In the genomic region with DNA sequence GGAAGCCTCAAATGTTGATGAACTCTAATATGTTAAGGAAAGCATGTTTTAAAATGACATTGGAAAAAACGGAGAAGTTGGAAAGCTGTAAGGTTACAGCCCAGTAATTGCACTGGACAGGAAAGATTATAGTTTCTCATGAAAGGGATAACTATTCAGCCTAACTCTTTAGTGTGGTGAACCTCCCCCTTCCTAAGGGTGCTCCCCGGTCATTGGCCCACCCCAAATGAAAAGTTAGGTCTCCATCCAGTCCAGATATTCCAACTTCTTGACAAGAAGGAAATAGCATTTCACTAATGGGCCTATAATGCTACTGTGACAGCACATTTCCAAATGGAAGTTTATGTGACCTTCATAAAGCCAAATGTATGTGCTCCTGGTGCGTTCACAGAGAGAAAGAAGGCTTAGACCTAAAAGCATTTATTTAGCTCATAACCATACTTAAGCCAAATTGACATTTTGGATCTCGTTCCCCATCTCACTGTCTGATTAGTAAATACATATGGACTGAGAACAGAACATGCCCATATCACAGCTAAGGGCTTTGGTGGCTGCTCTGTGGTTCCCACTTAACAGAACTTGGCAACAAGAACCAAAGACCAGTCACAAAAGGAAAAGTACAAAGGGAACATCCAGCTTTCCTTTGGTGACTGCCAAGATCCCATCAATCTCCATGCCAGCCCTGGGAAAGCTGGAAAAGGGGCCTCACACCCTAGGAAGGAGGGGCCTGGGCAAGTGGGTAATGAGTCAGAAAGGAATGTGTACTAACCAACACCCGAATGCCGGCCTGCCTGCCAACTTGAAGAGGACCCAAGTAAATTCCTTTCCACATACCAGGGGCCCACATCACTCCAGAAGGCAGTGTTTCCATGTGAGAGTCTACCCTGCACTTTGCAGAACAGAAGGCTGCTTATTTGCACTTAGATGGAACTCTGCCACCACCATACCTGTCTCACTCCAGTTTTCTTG, we compare ENCODE assay signal across 8 mouse cellular contexts.
DNase-seq lines count a peak whose midpoint lies in the region; ATAC-seq and TF ChIP-seq lines count a peak whose summit lies in the region.

No protein-coding gene starts in this region.

- TF ChIP-seq CTCF in embryonic fibroblast, embryonic 13.5 days (IDR thresholded peaks at IDR 0.05; ENCODE audit: borderline replicate concordance, insufficient read depth, low read length): no peak

- WGBS in hindbrain, embryonic 12.5 days: 54% methylated on average over 6 of the region's 6 CpGs

- no peaks in the 10 kb centered on the region for H3K36me3 ChIP-seq in hindbrain, embryonic 12.5 days

- H3K4me3 ChIP-seq in embryonic fibroblast, embryonic 13.5 days (ENCODE audit: insufficient read depth, low read length): no peak overlapping the region
- H3K4me3 ChIP-seq in hindbrain, embryonic 12.5 days: no peak overlapping the region

- peak overlapping the region; percentile 64 for H3K27ac ChIP-seq in embryonic fibroblast, embryonic 13.5 days (ENCODE audit: insufficient read depth, low read length)
- H3K27ac ChIP-seq in hindbrain, embryonic 12.5 days: no peak overlapping the region

- peak; percentile 78 for ATAC-seq in hindbrain, embryonic 12.5 days (ENCODE audit: low FRiP score)

- no peaks in the 10 kb centered on the region; the same call in 1 of the 2 replicates for H3K4me1 ChIP-seq in embryonic fibroblast, embryonic 13.5 days (ENCODE audit: control insufficient read depth, insufficient read depth, low read length)
- no peaks in the 10 kb centered on the region for H3K4me1 ChIP-seq in hindbrain, embryonic 12.5 days

- DNase-seq in urinary bladder, postnatal 14 days (ENCODE audit: low spot score): peak; percentile 47
- no peak for DNase-seq in urinary bladder, postnatal 10 days (ENCODE audit: low spot score)
- peak; percentile 16 to 57 for DNase-seq in layer of hippocampus, postnatal 14 days (ENCODE audit: low spot score in 2 of 2)
- peak; percentile 14 for DNase-seq in neural tube, embryonic 10.5 days (ENCODE audit: extremely low spot score, low spot score)
- DNase-seq in cerebellum, adult 8-10 months: no peak
- DNase-seq in B cell, adult 2 months: no peak

- no peak overlapping the region for H3K9ac ChIP-seq in hindbrain, embryonic 12.5 days

- H3K27me3 ChIP-seq in hindbrain, embryonic 12.5 days: no peaks in the 10 kb centered on the region

- no peak for TF ChIP-seq POLR2A in embryonic fibroblast, embryonic 13.5 days (IDR thresholded peaks at IDR 0.05; ENCODE audit: low read depth, low read length)

- no peak overlapping the region for H3K4me2 ChIP-seq in hindbrain, embryonic 12.5 days (replicated peaks)

- no peaks in the 10 kb centered on the region for H3K9me3 ChIP-seq in hindbrain, embryonic 12.5 days (replicated peaks)

Comparison
In these comparisons a context has a peak if more than half of its experiments do, and no peak if none do; other contexts are left out.
1. DNase-seq: peak in urinary bladder, postnatal 14 days (single experiment), layer of hippocampus, postnatal 14 days (2 of 2) and neural tube, embryonic 10.5 days (single experiment); none in urinary bladder, postnatal 10 days (single experiment), cerebellum, adult 8-10 months (single experiment) and B cell, adult 2 months (0 of 2).